Mouse (Mus musculus) liver, embryonic 14.5 days (tissue): ENCODE results near the gene Sulf2.

Source experiments
- CTCF ChIP-seq: IDR thresholded peaks from 2 replicates; pipeline ENCODE4 v1.5.1; 2016; ENCODE audit warnings: antibody characterized with exemption, low read depth, control low read depth
- EP300 ChIP-seq: IDR thresholded peaks from 2 replicates; pipeline ENCODE4 v1.6.1; 2016; ENCODE audit warnings: antibody characterized with exemption, low read depth

- TF ChIP-seq CTCF, result no peak
- no peak for TF ChIP-seq EP300
Measured at GRCm38 (mm10) chr2:166163917-166164316, 8.5 kb upstream of the Sulf2 start.
